Mouse (Mus musculus) myocyte (in vitro differentiated cells): Measurements from ENCODE around the gene Cpne1.

Source experiments
- CEBPB ChIP-seq: IDR thresholded peaks from 2 replicates; pipeline ENCODE4 v1.6.1; 2011; ENCODE audit warnings: mild to moderate bottlenecking, moderate library complexity; ENCODE audit not compliant: poor library complexity, insufficient read depth, severe bottlenecking
- MYOG ChIP-seq, 3 experiments: IDR thresholded peaks; one replicate each; pipeline ENCODE4 v1.6.1; 2011; ENCODE audit warnings: control low read depth in 2 of 3, low read depth in 2 of 3, mild to moderate bottlenecking in 2 of 3; ENCODE audit not compliant: insufficient read length in 2 of 3, control insufficient read depth in 1 of 3, insufficient read depth in 1 of 3
- POLR2A ChIP-seq: IDR thresholded peaks from one replicate; pipeline ENCODE4 v1.6.1; 2011; ENCODE audit warnings: low read depth, mild to moderate bottlenecking, control low read depth, moderate library complexity; ENCODE audit not compliant: insufficient read length
- TCF12 ChIP-seq: IDR thresholded peaks from one replicate; pipeline ENCODE4 v1.6.1; 2011; ENCODE audit warnings: mild to moderate bottlenecking, control low read depth; ENCODE audit not compliant: poor library complexity, insufficient read depth, severe bottlenecking
- TCF3 ChIP-seq: IDR thresholded peaks from one replicate; pipeline ENCODE4 v1.6.1; 2011; ENCODE audit warnings: low read depth, control low read depth; ENCODE audit not compliant: insufficient read length
- USF1 ChIP-seq: IDR thresholded peaks from one replicate; pipeline ENCODE4 v1.6.1; 2011; ENCODE audit warnings: low read depth, mild to moderate bottlenecking, control low read depth, moderate library complexity

- TF ChIP-seq POLR2A (no peak), USF1 (no peak), TCF3 (no peak), CEBPB (no peak), TCF12 (no peak), MYOG (IDR thresholded peaks at IDR 0.05; ENCODE audit: control insufficient read depth in 1 of 3, insufficient read depth in 1 of 3, insufficient read length in 2 of 3, low read depth in 2 of 3) (no peak)
Observed at GRCm38 (mm10) chr2:156079183-156079560, 32.6 kb downstream of the Cpne1 start.
